Mouse (Mus musculus): ENCODE measurements around the gene Ubl3.

GRCm38 (mm10) chr5:148594693-148595458, 42.3 kb upstream of the Ubl3 start:
- no peak for TF ChIP-seq POLR2A (IDR thresholded peaks at IDR 0.05; ENCODE audit: borderline replicate concordance, extremely low read depth, insufficient read depth, insufficient read length, poor library complexity, severe bottlenecking)
- TF ChIP-seq CTCF (IDR thresholded peaks at IDR 0.05; ENCODE audit: borderline replicate concordance, extremely low read depth, insufficient read depth, insufficient read length), result no peak
